Mouse (Mus musculus): ENCODE measurements at regions not wholly inside any gene's neighbourhood (a gene's known extent, or its start where the extent isn't known, plus 50 kb on each side); places are given as distances from the start of the nearest gene placed in this dataset.
"Not testable (repeated sequence)": the region's sequence is repeated elsewhere in the genome, so short reads cannot be mapped to it uniquely, and the experiment has no call there.

DNA sequence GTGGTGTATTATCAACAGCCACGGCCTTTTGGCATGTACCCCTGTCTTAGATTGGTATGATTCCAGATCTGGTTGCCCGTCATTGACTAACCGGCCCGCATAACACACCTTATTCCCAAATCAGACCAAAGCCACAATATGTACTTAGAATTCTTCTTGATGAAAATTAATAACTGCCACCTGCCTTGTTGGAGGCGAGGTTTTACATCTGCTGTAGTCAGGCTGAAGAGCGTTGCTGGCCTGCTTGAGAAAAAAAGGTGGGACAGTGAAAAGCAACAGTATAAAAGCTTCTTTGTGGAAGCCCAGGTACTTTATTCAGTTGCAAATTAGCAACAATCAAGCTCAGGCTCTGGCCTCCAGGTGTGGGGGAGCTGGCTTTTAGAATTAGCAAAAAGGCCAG lies 223.6 kb upstream of the Car8 start:
- in situ Hi-C loops (cut with MboI, MseI): not testable (repeated sequence)

DNA sequence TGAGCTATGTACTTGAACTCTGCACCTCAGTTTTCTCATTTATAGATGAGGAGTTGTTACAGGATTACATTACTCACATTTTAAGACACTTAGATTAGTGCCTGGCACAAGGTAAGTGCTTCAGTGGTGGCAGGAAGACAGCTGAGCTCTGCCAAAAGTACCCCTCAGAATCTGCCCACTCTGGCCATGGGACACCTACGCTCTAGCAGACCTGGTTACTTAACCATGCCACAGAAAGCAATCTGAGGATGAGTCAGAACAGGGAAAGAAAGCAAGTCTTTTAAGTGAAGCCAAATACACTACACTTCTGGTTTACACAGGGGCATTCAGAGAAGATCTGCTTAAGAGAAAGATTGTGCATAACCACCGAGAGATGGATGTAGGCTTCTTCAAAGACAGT lies 215.5 kb upstream of the Car8 start:
- in situ Hi-C loops (cut with MboI, MseI): no loop called here

DNA sequence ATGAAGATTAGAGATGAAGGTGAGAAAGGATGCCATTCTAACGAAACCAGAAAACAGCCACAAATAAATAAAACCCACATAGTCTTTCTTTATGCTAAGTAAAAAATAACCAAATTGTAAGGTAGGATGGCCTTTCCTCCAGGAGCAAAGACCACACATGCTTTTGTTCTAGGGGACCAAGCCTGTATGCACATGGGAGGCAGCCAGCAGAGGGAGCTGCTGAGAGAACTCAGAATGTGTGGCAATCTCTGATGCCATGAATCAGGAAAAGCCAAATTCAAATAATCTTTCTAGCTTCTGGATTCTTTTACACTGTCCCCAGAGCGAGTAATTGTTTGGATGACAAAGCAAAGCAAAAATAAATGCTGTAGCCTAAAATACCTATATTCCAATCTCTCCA lies 193.6 kb upstream of the Car8 start:
- in situ Hi-C loops (cut with MboI, MseI): no loop called here

DNA sequence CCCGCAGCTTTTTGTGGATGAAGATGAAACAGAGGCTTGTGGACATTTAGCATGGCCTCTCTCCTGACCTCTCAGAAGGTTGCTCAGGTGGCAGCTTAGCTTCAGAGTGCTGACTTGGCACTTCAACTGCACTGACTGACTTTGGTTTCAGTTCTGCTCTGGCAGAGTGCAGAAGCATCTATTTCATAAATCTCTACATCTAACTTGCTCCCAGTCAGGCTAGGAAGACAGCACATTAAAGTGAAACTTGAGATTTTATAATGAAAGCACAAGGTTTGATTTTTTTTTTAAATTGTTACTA lies 192.1 kb upstream of the Car8 start:
- in situ Hi-C loops (cut with MboI, MseI): no loop called here

DNA sequence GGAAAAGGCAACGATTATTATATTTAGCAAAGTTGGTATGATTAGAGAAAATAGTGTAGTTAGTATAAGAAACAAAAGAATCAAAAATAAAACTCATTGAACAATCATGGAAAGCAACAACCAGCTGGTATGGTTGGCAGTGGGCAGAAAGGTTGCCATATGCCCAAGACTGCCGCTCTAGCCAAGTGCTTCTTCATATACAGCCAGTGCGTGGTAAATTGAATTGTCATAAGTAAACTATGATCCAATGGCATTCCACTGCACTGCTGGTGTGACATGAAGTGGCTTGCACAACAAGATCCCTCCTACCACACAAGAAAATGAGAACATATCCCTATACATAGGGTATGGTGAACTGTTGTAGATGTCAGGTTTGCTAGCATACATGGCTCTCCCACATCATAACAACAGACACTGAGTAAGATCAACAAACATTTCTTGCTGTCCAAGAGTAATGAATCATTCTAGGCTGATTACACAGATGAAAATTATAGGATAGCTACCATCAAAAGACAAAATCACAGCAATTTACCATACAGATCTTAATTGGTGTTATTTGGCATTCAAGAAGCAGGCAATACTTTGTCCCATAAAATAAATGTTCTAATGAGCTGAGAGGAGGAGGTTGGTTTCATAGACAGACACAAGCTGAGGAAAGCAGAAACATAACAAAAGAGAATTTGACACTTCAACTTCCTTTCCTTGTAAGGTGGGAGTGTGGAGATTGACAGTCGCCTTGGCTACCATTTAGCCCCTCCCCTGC lies 191.6 kb upstream of the Car8 start:
- in situ Hi-C loops (cut with MboI, MseI): no loop called here

DNA sequence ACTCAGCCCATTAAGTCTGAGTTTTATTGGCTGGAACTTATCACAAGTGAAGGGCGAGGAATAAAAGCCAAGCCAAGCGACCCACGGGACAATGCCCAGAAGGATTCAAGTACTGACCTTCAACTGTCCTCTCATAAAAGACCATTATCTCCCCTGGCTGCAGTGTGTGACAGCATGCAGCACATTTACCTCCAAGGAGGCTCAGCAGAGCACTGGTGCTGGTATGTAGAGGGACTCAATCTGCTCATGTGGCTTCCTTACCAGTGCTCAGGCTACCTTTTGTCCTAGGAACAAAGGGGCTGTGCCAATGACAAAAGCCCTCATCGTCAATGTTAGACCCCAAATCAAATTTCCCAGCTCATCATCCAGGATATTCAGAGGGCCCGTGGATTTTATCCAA lies 190.9 kb upstream of the Car8 start:
- in situ Hi-C loops (cut with MboI, MseI): no loop called here

DNA sequence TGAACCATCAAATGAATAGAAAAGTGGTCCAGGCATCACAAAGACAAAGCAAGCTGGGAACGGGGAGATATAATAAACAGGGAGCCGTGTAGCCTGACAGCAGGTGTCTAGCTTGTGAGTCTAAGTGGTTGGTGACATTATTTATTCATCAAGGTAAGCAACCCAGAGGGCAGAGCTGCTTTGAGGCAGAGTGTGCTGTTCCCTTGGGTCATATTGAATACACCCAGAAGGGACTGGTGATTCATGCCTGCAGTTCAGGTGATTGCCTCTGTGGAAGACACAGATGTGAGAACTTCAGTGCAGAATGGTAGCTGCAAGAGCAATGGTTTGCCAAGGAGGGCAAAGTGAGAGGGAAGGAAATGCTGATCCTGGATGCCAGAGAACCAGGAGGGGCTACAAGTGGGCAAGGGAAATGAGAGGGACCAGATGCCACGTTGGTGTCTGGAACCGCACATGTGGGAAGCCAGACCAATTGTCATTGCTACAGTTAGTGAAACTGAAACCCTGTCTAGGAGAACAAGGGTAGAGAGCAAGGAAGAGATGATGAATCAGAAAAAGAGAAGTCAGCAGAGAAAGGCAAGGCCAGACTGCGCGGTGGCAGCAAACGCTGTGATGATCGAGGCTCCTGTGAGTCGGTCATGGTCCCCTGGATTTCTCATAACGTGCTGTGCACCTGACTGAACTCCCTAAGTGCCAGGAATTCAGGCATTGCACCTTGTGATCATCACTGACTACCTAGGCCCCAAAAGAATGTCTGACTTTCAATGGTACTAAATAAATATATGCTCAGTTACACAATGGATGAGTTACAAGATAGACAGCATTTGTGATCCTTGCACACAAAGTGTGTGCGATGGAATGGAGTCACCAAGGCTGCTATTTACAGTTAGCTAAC lies 190.0 kb upstream of the Car8 start:
- in situ Hi-C loops (cut with MboI, MseI): no loop called here

DNA sequence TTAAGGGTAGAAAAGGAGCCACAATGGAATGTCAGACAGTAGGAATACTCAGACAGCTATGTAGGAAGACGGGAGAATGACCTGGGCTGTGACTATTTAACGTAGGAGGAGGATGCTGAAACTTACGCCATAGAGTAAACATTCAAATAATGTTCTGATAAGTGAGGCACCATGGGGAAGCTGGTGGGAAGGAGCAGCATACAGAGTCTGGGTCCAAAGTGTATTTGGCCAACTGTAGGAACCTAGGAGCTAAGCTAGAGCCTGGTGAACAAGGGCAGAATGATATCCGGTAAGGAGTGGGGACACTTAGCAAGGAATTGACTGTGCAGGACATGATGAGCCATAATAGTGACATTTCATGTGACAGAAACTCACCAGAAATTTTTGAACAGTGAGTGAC lies 189.0 kb upstream of the Car8 start:
- in situ Hi-C loops (cut with MboI, MseI): no loop called here

DNA sequence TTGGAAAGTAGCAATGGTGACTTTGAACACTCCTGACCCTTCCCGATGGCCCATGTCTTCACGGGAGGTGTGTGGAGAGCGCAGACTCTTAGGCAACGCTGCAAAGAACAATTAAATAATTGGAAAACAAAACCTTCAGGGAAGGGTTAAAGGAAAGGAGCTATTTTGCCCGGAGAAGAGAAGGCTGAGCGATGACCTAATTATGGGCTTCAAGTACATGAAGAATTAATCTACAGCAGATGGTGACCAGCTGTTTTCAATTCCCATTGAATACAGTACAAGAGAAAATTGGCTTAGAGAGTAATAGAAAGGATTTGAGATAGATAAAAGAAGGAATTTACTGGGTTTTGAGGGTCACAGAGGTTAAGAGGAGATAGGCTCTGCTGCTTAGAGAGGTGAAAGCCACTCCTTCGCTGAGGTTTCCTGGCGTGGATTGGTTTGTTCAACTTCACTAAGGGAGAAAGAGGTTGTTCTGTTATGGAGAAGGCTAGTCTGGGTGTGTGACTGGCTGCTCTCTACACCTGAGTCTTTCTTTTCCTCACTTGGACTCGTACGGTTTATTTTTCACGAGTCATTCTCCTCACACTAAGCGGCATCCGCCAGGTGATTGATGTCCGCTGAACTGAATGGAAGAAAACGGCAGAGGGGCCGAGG lies 184.7 kb upstream of the Car8 start:
- in situ Hi-C loops (cut with MboI, MseI): loop anchor here (25.0 kb wide), 1 partner anchor 639 kb away; no protein-coding TSS in a partner anchor

DNA sequence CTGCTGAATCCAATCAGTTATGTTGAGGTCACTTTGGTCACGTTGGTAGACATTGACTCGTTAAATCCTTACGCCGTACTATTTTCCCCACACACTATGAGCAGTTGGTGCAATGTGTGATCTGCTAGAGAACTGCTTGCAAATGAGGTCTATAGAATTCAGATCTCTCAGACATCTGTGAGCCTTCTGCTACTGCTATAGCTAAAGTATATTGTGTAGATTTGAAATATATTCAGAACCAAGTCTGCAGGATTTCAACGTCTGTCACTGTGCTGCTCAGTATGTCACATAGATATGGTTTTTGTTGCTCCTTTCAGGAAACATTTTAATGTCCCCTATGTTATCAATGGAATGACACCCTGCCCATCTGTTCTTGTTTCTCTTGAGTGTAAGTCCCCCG lies 182.4 kb upstream of the Car8 start:
- in situ Hi-C loops (cut with MboI, MseI): loop anchor here (25.0 kb wide), 1 partner anchor 641 kb away; no protein-coding TSS in a partner anchor

DNA sequence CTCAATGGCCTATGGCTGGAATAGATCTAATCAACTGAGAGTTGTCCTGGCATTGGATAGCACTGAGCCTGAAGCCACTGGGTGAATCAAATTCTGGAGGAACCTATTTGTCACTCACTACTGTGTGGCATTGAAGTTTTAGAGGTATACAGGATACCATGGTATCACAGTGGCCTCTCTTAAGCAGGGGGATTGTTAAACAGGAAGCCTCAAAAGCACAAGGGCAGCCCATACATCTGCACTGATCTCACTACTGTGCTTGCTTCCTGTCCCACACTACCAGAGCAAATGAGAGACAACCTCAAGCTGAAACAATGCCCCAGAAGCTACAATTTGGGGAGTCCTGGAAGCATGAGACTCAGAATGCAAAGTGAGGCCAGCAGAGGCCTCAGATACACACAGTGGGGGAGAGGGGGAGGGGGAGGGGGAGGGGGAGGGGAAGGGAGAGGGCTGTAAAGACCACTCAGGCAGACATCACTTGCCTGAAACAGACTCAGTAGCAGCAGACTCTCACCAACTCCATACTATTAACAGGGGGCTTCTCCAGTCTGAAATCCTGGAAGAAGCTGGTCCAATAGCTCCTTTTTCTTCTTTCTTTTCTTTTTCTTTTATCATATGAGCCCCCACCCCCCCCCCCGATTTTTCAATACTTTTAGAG lies 179.7 kb upstream of the Car8 start:
- in situ Hi-C loops (cut with MboI, MseI): loop anchor here (25.0 kb wide), 1 partner anchor 644 kb away; no protein-coding TSS in a partner anchor

DNA sequence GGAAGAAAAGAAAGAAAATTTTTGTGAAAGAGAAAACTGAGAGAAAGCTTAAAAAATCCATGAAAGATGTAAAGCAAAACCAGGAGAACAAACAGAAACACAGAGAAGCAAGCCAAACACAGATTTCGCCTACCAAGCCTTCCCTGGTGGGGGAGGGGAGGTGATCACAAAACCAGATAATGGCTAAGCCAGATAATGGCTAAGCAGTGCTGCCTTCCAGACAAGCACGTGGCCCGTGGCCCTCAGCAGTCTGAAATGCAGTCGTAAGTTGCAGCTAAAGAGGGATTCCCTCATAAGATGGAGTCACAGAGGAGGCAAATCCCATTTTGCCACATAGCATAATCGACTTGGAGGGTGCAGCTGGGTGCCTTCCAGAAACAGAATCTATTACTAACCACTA lies 179.0 kb upstream of the Car8 start:
- in situ Hi-C loops (cut with MboI, MseI): loop anchor here (25.0 kb wide), 1 partner anchor 644 kb away; no protein-coding TSS in a partner anchor

DNA sequence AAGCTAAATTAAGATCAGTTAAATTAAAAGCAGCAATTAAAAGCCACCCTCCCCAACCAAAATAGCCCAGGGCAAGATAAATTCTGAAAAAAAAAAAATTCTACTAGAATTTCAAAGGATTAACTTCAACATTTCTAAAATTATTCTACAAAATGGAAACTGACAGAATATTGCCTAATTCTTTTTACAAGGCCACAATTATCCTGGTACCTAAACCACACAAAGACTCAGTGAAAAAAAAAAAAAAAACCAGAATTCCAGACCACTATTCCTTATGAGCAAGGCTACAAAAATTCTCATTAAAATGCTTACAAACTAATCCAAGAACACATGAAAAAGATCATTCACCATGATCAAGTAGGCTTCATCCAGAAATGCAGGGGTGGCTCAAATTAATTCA lies 174.5 kb upstream of the Car8 start:
- in situ Hi-C loops (cut with MboI, MseI): loop anchor here (25.0 kb wide), 1 partner anchor 649 kb away; no protein-coding TSS in a partner anchor

DNA sequence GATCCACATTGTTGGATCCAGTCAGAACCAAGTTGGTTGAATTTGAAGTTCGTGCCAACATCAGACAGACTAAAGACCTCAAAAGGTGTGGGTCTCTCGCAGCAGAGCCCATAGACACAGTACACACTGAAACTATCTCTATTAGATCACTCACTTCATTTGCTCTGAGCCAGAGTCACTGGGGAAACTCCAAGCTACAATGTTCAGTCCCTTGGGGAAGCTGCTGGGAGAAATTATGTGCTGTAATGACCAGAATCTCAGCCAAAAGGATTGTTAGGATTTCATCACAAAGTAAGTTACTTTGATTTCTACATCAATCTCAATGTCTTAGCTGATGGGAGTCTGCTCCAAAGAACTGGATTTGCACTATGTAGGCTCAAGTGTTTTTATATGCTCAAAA lies 161.2 kb upstream of the Car8 start:
- in situ Hi-C loops (cut with MboI, MseI): loop anchor here (25.0 kb wide), 1 partner anchor 662 kb away; no protein-coding TSS in a partner anchor

DNA sequence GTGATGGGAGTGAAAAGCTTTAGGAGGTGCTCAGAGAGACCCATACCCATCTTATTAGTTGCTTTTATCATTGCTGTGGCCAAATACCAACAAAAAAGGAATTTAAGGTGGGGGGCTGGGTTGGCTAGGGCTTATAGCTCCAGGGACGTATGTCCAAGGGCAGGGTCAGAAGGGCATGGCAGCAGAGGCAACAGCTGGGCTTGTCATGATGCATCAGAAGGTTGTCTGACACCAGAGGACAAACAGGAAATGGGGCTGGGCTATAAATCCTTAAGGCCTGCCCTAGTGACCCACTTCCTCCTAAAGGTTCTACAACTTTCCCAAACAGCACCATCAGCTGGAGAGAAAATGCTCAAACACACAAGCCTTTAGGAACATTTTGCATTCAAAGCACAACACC lies 160.6 kb upstream of the Car8 start:
- in situ Hi-C loops (cut with MboI, MseI): no loop called here

DNA sequence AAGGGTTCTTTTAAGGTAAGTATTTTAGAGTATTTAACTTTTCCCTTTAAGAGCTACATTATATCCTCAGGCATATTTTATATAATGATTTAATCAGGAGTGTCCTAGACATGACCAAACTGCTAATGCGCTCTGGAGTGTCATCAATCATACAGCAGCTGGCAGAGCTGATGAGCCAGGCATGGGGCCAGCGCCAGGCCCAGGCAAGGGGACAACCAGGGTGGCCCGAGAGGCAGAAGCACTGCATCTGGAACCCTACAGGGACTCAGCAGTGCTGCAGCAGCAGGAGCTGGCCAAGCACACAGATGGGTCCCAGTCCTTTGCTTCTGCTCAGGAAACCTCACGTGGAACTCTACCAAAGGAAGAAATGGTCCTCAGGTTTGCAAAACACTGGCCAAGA lies 160.1 kb upstream of the Car8 start:
- in situ Hi-C loops (cut with MboI, MseI): no loop called here

DNA sequence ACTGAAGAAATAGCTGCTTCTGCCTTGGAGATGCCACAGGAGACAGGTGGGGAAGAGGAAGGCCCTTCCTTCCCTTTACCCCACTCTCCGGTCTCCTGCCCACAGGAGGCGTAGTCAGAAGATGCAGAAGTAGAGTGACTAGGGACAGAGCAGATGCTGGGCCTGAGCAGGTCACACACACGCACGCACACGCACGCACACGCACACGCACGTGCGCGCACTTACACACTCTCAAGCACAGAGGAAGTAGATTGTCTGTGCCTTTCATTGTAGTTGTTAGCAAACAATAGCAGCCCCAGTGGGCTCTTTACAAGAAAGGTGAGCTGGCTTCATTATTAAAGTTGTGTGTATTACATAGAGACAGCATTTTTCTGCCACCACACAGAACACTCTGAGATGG lies 144.3 kb upstream of the Car8 start:
- in situ Hi-C loops (cut with MboI, MseI): no loop called here

DNA sequence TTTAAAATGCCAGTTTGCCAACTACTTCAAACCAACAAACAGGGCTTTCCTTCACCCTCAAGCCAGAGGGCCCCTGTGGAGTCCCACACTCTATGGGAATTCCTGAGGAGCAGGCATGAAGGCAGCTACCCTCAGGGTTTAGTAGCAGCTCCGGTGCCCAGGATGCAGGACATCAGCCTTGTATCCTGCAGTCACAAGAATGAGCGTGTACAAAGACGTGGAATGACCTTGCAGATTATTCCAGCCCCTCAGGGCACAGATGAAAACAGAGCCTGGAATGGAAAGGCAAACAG lies 143.2 kb upstream of the Car8 start:
- in situ Hi-C loops (cut with MboI, MseI): no loop called here

DNA sequence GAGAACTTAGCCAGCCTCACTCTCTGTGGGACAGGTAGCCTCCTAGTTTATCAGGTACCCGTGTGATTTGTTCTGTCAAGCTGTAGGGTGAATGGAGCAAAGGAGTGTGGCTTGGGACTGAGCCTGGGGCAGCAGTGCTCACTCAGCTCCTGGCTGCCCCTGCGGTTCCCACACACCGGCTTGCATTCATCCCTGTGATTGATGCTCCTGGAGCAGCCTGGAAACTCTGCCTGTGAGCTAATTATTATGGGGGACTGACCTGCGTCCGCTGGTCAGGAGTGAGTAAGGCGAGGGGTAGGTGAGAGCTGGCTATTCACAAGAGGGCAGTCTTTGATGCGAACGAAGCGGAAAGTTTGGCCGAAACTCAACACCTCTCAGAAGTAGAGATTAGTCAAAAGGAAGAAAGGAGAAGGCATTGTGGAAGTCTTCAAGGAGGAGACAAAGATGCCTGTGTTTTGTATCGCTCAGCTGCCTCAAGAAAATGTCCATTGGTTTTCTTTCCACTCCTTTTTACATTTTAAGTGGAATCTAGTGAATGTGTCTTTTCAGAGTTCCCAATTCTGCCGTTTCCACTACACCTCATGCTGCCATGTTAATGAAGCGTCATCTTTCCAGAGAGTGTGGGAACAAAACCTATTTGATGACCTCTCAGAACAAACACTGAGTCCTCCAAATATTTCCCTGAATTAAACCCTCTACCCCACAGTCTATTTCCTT lies 142.7 kb upstream of the Car8 start:
- in situ Hi-C loops (cut with MboI, MseI): no loop called here

DNA sequence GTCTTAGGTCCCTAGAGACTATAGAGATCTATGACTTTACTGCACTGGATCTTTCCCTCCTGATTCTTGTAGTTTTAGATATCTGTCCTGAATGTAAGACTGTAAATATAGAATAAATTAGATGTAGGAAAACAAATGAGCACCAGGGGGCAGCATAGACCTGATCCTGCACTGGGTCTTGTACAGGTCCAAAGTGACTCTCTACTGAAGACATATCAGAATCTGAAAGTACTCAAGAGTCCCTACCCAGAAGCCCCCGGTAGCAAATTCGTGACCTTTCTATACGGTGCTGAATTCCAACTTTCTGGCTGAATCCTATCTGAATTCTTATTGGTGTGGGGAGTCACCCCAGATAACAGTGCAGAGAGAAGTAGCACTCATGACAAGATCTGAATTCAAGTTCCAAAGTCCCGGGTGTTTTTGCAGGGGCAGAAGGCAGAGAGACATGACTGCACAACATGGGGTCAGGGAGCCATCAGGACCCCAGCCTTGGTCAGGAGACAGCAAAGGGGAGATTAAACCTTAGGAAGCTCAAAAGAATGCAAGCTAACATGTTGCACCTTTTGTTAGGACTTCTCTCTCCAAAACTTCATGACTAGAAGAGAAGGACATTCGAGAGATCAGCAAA lies 142.0 kb upstream of the Car8 start:
- in situ Hi-C loops (cut with MboI, MseI): no loop called here
